Mouse (Mus musculus): ENCODE data around the gene Slc38a2. TPM values are rescaled to one million over a fixed set of nuclear protein-coding genes. Genes with fewer than 3 reads are reported as not detected.

Slc38a2 gene
- polyA plus RNA-seq, 1 experiment from 2014 or later, result 220 TPM

DNA sequence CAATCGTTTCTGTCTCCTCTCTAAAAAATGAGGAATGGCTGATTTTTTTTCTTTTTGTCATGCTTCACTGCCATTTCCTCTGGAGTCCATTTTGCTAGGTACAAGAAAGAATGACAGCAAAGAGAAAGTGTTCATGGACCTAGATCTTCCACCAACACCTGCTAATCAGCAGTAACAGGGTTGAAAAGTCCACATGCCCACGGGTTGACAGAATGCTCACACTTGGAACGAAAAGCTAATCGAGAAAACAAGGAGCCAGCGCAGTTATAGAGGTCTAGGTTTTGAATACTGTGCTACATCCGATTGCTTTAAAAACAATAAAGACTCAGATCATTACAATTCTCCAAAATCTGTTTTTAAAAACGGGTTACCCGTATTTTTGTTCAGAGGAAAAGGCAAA, 8.9 kb upstream of the Slc38a2 start:
- Histone ChIP-seq H3K9ac (ENCODE audit: low read length) (no peak overlapping the region), H3K27ac (ENCODE audit: low read depth, low read length) (no peak overlapping the region), H3K27me3 (ENCODE audit: control insufficient read depth, insufficient read depth, low read length) (no peaks in the 10 kb centered on the region), H3K4me1 (replicated peaks; ENCODE audit: control insufficient read depth, insufficient read depth, low read length) (no peaks in the 10 kb centered on the region), H3K4me2 (ENCODE audit: low read depth, low read length, severe bottlenecking) (no peak overlapping the region), H3K4me3 (ENCODE audit: low read depth, low read length) (no peak overlapping the region), H3K36me3 (ENCODE audit: control insufficient read depth, insufficient read depth, low read length) (no peaks in the 10 kb centered on the region), H3K9me3 (ENCODE audit: control insufficient read depth, low read length) (no peaks in the 10 kb centered on the region)
- 92% methylated on average over 8 of the region's 8 CpGs for WGBS
- DNase-seq (ENCODE audit: low spot score) (no peak), ATAC-seq (replicated peaks; ENCODE audit: low FRiP score) (no peak)

- Histone ChIP-seq H3K9me3 (ENCODE audit: control insufficient read depth, low read length) (no peaks in the 10 kb centered on the region), H3K27ac (ENCODE audit: low read depth, low read length) (no peak overlapping the region), H3K4me2 (ENCODE audit: low read depth, low read length, severe bottlenecking) (no peak overlapping the region), H3K4me3 (ENCODE audit: low read depth, low read length) (no peak overlapping the region), H3K9ac (ENCODE audit: low read length) (no peak overlapping the region), H3K27me3 (ENCODE audit: control insufficient read depth, insufficient read depth, low read length) (no peaks in the 10 kb centered on the region), H3K36me3 (ENCODE audit: control insufficient read depth, insufficient read depth, low read length) (no peaks in the 10 kb centered on the region), H3K4me1 (replicated peaks; ENCODE audit: control insufficient read depth, insufficient read depth, low read length) (no peaks in the 10 kb centered on the region)
- WGBS, result 78% methylated on average over 2 of the region's 2 CpGs
- ATAC-seq (replicated peaks; ENCODE audit: low FRiP score) (no peak), DNase-seq (ENCODE audit: low spot score) (no peak)
Observed at GRCm38 (mm10) chr15:96707936-96708335, 8.4 kb upstream of the Slc38a2 start.

DNA sequence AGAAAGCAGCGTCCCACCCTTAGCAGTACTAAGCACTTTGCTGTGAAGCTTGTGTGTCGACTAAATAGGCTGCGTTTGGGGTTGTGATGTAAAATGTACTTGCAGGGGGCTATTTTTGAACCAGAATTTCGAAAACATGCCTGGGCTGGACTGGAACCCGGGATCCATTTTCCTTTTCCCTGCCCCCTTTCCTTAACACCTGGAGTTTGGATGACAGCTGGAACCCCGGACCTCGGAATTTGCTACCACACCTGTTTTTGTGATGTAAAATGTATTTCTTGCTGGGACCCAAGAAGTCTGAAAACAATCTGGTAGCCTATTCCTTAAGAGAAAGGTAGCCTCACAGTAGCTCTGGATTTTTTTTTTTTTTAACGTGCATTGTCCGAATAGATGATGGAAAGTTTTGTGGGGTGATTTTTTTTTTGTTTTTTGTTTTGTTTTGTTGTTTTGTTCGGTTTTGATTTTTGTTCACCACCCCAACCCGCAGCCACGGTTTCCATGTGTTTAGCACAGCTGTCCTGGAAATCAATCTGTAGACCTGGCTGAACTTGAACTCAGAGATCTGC, 3.0 kb upstream of the Slc38a2 start:
- WGBS, result 88% methylated on average over 12 of the region's 12 CpGs
- H3K27ac ChIP-seq (ENCODE audit: low read depth, low read length), result no peak overlapping the region
- DNase-seq (ENCODE audit: low spot score), result no peak
- H3K9ac ChIP-seq (ENCODE audit: low read length), result no peak overlapping the region
- ATAC-seq (replicated peaks; ENCODE audit: low FRiP score), result no peak
- H3K27me3 ChIP-seq (ENCODE audit: control insufficient read depth, insufficient read depth, low read length), result no peaks in the 10 kb centered on the region
- H3K9me3 ChIP-seq (ENCODE audit: control insufficient read depth, low read length), result no peaks in the 10 kb centered on the region
- H3K4me3 ChIP-seq (ENCODE audit: low read depth, low read length), result no peak overlapping the region
- H3K36me3 ChIP-seq (ENCODE audit: control insufficient read depth, insufficient read depth, low read length), result no peaks in the 10 kb centered on the region
- H3K4me1 ChIP-seq (replicated peaks; ENCODE audit: control insufficient read depth, insufficient read depth, low read length), result peaks cover 4% of the 10 kb centered on the region; the same call in 1 of the 2 replicates
- H3K4me2 ChIP-seq (ENCODE audit: low read depth, low read length, severe bottlenecking), result no peak overlapping the region

DNA sequence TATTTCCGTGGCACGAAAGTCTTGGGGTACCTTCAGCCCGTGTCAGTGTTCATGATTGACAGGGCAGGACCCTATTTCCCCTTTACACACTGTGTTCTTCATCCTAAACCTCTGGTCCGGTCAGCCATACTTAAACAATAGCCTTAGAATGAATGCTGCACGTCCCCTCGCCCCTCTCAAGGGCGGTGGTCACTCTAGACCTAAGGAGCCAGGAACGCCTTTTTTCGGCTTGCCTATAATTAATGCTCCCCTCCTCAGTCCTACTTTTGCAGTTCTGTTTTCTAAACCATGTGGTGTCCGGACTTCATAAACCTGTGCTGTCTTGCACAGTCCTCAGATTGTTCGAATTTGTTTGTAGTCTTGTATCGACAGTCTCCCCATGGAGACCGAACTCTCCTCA, 1.2 kb upstream of the Slc38a2 start:
- ATAC-seq (replicated peaks; ENCODE audit: low FRiP score), result no peak
- 35% methylated on average over 13 of the region's 13 CpGs for WGBS
- H3K27ac ChIP-seq (ENCODE audit: low read depth, low read length), result no peak overlapping the region
- no peak overlapping the region; the same call in 1 of the 2 replicates for H3K4me3 ChIP-seq (ENCODE audit: low read depth, low read length)
- no peaks in the 10 kb centered on the region for H3K9me3 ChIP-seq (ENCODE audit: control insufficient read depth, low read length)
- no peaks in the 10 kb centered on the region for H3K27me3 ChIP-seq (ENCODE audit: control insufficient read depth, insufficient read depth, low read length)
- H3K4me1 ChIP-seq (replicated peaks; ENCODE audit: control insufficient read depth, insufficient read depth, low read length), result peaks cover 6% of the 10 kb centered on the region; the same call in 1 of the 2 replicates
- H3K36me3 ChIP-seq (ENCODE audit: control insufficient read depth, insufficient read depth, low read length), result no peaks in the 10 kb centered on the region; the same call in 1 of the 2 replicates
- no peak overlapping the region for H3K9ac ChIP-seq (ENCODE audit: low read length)
- DNase-seq (ENCODE audit: low spot score), result no peak
- peak overlapping the region; percentile 85 for H3K4me2 ChIP-seq (ENCODE audit: low read depth, low read length, severe bottlenecking)

DNA sequence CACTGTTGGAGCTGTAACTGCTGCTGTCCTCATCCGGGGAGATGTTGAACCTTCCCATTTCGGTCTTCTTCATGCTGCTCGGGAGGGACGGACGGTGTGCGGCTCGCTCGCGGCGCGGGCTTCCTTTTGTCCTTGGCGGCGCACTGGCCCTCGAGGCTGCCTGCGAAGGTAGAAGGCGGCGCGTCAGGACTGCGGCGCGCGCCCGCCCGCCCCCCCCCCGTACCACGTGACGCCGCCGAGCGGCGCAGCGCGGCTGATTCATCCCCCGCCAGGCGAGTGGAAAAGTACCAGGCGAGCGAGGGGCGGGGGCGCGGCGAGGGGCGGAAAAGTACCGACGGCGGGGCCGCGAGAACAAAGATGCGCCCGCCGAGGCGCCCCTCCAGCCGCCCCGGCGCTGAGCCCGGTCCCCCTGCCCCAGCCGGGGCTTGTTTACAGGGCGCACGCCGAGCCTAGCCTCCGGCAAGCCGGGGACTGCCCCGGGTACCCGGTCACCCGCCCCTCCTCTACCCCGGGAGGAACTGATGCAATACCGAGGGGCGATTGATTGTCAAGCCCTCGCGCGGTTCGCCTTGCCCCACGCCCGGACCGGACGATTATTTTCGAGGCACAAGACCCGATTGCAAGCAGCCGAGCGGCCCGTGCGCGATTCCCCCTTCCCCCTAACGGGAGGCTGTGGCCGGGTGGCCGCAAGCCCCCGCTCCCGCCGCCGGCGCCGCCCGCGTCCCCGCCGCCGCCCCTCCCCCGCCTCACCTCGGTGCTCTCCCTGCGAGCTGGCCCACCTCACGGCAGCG, 677 bp downstream of the Slc38a2 start:
- peak; percentile 88 for ATAC-seq (replicated peaks; ENCODE audit: low FRiP score)
- under 1% methylated on average over 82 of the region's 101 CpGs for WGBS
- H3K4me3 ChIP-seq (ENCODE audit: low read depth, low read length), result peak overlapping the region; percentile 93
- H3K27ac ChIP-seq (ENCODE audit: low read depth, low read length), result peak overlapping the region; percentile 98
- DNase-seq (ENCODE audit: low spot score), result peak; percentile 95
- peak overlapping the region; percentile 85 for H3K4me2 ChIP-seq (ENCODE audit: low read depth, low read length, severe bottlenecking)
- no peaks in the 10 kb centered on the region for H3K9me3 ChIP-seq (ENCODE audit: control insufficient read depth, low read length)
- peak overlapping the region; percentile 100 for H3K9ac ChIP-seq (ENCODE audit: low read length)
- H3K27me3 ChIP-seq (ENCODE audit: control insufficient read depth, insufficient read depth, low read length), result no peaks in the 10 kb centered on the region
- peaks cover 8% of the 10 kb centered on the region; the same call in 1 of the 2 replicates for H3K4me1 ChIP-seq (replicated peaks; ENCODE audit: control insufficient read depth, insufficient read depth, low read length)
- H3K36me3 ChIP-seq (ENCODE audit: control insufficient read depth, insufficient read depth, low read length), result peaks cover 16% of the 10 kb centered on the region; the same call in 1 of the 2 replicates

DNA sequence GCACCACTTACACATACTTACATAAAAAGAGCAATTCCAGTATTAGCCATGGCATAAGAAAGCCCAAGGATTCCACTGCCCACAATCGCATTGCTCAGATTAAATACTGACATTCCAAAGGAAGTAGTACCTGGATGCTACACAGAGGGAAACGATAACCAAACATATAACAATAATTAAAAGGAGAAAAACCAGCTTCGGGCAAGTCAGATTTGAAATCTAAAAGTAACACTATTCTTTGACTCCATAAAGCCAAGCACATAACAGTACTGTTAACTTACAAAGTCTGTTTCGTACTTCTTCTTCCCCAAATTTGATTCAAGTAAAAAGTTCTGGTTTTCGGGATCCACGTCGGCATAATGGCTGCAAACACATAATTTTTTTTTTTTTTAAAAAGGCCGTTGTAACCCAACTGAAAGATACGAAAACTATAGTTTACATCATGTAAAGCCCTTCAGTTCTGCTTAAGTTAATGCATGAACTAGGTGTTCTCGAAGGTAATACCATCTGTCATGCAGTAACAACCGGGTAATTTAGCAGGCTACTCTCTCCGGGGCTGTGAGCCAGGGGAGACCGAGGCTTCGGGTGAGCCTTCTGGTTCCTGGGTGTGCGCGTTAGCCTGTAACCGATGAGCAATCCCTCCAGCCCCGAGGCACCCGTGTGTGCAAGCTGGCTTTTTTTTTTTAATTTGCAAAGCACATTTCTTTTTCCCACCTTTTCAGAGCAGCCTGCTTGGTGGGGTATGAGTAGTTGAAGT, 1.5 kb downstream of the Slc38a2 start:
- no peak for DNase-seq (ENCODE audit: low spot score)

DNA sequence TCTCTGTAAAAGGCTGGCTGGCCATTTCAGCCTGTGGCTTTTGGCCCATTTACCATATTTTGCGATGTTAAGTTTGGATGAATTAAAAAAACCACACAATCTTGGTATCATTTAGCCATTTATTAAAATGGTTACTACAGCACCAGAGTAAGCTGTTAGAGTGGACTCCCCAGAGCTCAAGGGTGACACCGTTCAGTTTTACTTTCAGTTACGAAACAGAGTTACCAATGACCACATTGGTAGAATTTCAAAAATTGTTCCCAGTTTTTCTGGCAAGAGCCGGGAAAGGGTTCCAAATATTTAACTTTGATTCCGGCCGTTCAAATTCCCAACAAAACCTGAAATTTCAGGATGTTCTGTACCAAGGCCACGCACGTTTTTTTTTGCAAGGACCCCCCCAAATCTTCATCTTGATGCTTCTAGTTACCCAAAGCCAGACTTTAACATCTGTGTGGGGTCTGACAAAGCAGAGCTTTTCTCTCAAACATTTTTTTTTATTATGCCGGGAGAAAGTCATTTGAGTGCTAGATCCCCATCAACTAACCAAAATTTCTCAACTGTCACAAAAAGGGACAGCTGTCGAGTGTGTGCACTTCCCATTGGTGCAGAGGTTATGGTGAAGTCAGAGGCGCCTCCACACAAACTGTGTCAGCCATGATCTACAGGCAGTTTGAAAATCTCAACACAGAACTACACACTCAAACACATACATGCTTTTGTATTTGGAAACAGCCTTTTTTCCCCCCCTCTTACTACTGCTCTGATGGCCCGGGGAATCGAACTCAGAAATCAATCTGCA, 2.8 kb downstream of the Slc38a2 start:
- Histone ChIP-seq H3K9me3 (ENCODE audit: control insufficient read depth, low read length) (no peaks in the 10 kb centered on the region), H3K27ac (ENCODE audit: low read depth, low read length) (no peak overlapping the region), H3K4me1 (replicated peaks; ENCODE audit: control insufficient read depth, insufficient read depth, low read length) (peaks cover 8% of the 10 kb centered on the region; the same call in 1 of the 2 replicates), H3K4me3 (ENCODE audit: low read depth, low read length) (peak overlapping the region; percentile 93), H3K4me2 (ENCODE audit: low read depth, low read length, severe bottlenecking) (peak overlapping the region; percentile 85), H3K9ac (ENCODE audit: low read length) (peak overlapping the region; percentile 100; the same call in 1 of the 2 replicates), H3K27me3 (ENCODE audit: control insufficient read depth, insufficient read depth, low read length) (no peaks in the 10 kb centered on the region), H3K36me3 (ENCODE audit: control insufficient read depth, insufficient read depth, low read length) (peaks cover 36% of the 10 kb centered on the region)
- WGBS, result 86% methylated on average over 13 of the region's 13 CpGs
- DNase-seq (ENCODE audit: low spot score) (no peak), ATAC-seq (replicated peaks; ENCODE audit: low FRiP score) (no peak)

More for the DNA sequence above, 1.5 kb downstream of the Slc38a2 start:
- Histone ChIP-seq H3K4me1 (replicated peaks; ENCODE audit: control insufficient read depth, insufficient read depth, low read length) (peaks cover 8% of the 10 kb centered on the region; the same call in 1 of the 2 replicates), H3K36me3 (ENCODE audit: control insufficient read depth, insufficient read depth, low read length) (peaks cover 22% of the 10 kb centered on the region), H3K27me3 (ENCODE audit: control insufficient read depth, insufficient read depth, low read length) (no peaks in the 10 kb centered on the region), H3K9ac (ENCODE audit: low read length) (peak overlapping the region; percentile 100), H3K9me3 (ENCODE audit: control insufficient read depth, low read length) (no peaks in the 10 kb centered on the region), H3K4me2 (ENCODE audit: low read depth, low read length, severe bottlenecking) (peak overlapping the region; percentile 85), H3K4me3 (ENCODE audit: low read depth, low read length) (peak overlapping the region; percentile 93), H3K27ac (ENCODE audit: low read depth, low read length) (peak overlapping the region; percentile 98; the same call in 1 of the 2 replicates)
- ATAC-seq (replicated peaks; ENCODE audit: low FRiP score), result peak; percentile 29
- 26% methylated on average over 19 of the region's 19 CpGs for WGBS

Data from forebrain, embryonic 11.5 days (tissue).